Mouse (Mus musculus) erythroblast, adult 5-6 weeks (primary cell): Measurements from ENCODE around the gene Zfp366. TPM values are rescaled to one million over a fixed set of nuclear protein-coding genes. Genes with fewer than 3 reads are reported as not detected.

Experiments
- ATAC-seq: replicated peaks from 2 replicates; pipeline ENCODE4 v1.8.0; 2016; ENCODE audit warnings: moderate number of reproducible peaks, mild to moderate bottlenecking, moderate TSS enrichment, inconsistent platforms; ENCODE audit not compliant: poor library complexity, low FRiP score, severe bottlenecking
- total RNA-seq, 2 experiments: library from RNA; stranded (forward) in 1 of 2; stranded (reverse) in 1 of 2; fragments of 150-400 nt in 1 of 2; fragments of 200-764, 138-1000 nt in 1 of 2; gene quantifications; 2 replicates each; pipeline versions ENCODE4 v1.2.3 to v1.2.4; 2015 to 2017; ENCODE audit warnings: low replicate concordance in 2 of 2

The Zfp366 gene
- total RNA-seq, 2 experiments from 2014 or later: 0.17 TPM; not detected in 1

GRCm38 (mm10) chr13:99243831-99244230 lies 59.2 kb downstream of the Zfp366 start:
- no peak for ATAC-seq

DNA sequence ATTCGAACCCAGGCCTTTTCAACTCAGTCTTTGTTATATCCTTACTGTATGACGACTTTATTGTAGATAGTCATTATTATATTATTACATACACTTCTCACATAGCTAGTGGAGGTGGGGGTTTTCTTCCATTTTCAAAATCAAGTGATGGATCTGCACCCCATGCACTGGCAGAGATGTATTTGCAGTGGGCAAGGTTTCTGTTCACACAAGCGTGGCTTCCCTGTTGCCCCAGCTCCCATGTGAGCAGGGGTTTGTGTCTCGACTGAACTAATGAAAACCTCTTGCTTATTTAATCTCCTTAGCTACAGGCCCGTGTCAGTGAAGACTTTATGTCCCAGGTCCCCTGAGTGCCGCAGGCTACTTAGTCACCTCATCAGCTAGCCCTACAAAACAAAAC lies 59.8 kb downstream of the Zfp366 start:
- no peak for ATAC-seq

DNA sequence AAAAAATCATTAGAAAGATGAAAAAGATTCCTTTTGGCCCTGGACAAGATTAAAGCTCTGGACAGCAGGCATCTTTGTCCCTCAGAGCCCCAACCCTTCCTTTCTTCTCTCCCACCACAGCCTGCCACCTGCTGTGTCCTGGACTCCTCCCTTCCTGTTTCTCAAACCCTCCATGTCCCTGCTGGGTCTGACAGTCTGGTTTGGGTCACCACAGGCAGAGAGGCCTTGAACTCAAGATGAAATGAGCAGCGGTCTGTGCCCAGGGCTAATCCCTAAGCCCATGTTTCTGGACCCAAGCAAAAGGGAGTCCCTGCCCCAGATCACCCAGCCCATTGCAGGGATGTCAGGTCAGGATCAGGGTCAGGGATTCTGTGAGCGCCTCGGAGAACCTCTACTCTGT lies 60.3 kb downstream of the Zfp366 start:
- ATAC-seq: no peak

- no peak for ATAC-seq
Observed at GRCm38 (mm10) chr13:99245916-99246460, 61.4 kb downstream of the Zfp366 start.

DNA sequence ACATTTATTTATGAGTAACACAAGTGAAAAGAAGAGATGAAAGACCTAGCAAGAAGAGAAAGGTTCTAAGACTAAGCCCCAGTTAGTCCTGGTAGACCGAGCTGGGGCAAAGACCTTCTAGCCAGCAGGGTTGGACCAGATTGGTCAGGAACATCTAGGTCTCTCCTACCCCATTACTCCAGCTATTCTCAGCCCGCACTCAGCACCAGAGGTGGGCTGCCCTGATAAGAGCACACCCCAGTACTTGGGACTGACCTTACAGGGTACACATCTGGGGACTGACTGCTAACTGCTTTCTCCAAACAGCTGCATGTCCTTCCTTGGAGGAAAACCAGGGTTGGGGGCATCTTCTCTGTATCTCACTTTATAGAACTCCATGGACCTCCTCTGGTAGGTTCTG lies 66.2 kb downstream of the Zfp366 start:
- ATAC-seq: no peak

GRCm38 (mm10) chr13:99254215-99254614 lies 69.6 kb downstream of the Zfp366 start:
- no peak for ATAC-seq

- no peak for ATAC-seq
Observed at GRCm38 (mm10) chr13:99254781-99255180, 70.2 kb downstream of the Zfp366 start.

- no peak for ATAC-seq
Observed at GRCm38 (mm10) chr13:99256916-99257315, 72.3 kb downstream of the Zfp366 start.

GRCm38 (mm10) chr13:99258677-99259076 lies 74.1 kb downstream of the Zfp366 start:
- ATAC-seq: no peak

- ATAC-seq: no peak
Observed at GRCm38 (mm10) chr13:99259502-99260174, 75.0 kb downstream of the Zfp366 start.

DNA sequence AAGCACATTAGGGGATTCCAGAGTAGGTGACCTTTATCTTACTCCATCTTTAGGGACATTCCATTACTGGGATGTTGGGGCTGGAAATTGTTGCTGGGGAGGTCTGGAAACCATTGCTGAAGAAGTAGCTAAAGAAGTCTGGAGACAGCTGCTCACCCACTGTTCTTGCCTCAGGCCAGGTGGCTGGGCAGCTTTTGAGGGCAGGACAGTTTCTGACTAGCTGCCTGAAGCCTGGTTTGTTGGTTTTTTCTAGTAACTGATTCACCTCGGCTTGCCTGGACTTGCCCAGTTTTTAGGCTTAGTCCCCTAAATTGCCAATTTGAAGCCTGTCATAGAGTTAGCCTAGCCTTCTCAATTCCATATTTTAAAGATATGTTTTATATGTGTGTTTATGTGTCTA lies 77.8 kb downstream of the Zfp366 start:
- ATAC-seq: no peak

GRCm38 (mm10) chr13:99263159-99263783 lies 78.6 kb downstream of the Zfp366 start:
- ATAC-seq: no peak

- no peak for ATAC-seq
Observed at GRCm38 (mm10) chr13:99264483-99264882, 79.9 kb downstream of the Zfp366 start.

- no peak for ATAC-seq
Observed at GRCm38 (mm10) chr13:99272046-99272445, 87.4 kb downstream of the Zfp366 start.

GRCm38 (mm10) chr13:99277521-99277920 lies 92.9 kb downstream of the Zfp366 start:
- ATAC-seq: no peak

DNA sequence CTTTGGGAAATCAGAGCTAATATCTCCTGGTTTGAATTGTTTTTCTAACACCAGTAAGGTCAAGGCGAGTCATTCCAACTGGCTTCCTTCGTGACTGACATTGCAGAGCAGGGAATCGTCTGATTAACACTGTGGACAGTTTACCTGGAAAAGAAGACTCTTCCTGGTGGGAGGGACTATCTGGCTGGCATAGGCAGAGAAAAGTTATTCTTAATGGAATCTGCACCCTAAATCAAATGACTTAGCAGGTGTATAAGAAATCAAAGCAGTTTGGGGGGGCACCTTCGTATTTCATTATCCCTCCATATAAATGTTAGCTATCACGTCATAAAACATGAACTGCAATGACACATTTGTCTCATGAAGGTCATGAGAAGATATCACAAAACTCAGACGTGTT lies 93.9 kb downstream of the Zfp366 start:
- no peak for ATAC-seq

DNA sequence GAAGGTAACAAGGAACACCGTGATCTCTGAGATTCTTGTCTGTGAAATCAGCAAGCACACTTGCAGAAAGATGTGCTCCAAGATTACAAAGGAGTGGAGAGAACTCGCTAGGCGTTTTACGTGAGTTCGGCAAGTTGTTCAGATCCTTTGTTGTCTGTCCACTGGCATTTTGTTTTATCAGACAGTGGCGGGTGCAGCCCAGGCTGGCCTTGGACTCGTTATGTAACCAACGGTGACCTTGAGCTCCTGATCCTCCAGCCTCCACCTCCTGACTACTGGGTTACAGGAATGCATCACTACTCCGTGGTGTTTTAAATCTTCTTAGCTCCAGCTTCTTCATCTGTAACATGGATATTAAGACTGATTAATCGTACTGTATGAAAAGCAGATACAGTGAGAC lies 94.7 kb downstream of the Zfp366 start:
- no peak for ATAC-seq

GRCm38 (mm10) chr13:99282961-99283360 lies 98.3 kb downstream of the Zfp366 start:
- ATAC-seq: no peak

- ATAC-seq: no peak
Observed at GRCm38 (mm10) chr13:99283916-99284315, 99.3 kb downstream of the Zfp366 start.

- ATAC-seq: no peak
Observed at GRCm38 (mm10) chr13:99284400-99285160, 100.0 kb downstream of the Zfp366 start.

GRCm38 (mm10) chr13:99285241-99285640 lies 100.6 kb downstream of the Zfp366 start:
- ATAC-seq: no peak
